Mouse (Mus musculus) ZHBTc4 (cell line): ENCODE measurements around the gene Dtd1.

Experiments
- DNase-seq: peaks from one replicate; pipeline ENCODE4 v3.0.0-alpha.2; 2011; ENCODE audit warnings: low read depth, low spot score

Dtd1 gene

GRCm38 (mm10) chr2:144599831-144600687, at the start of gene Dtd1:
Dtd1 (plus strand) TSS chr2:144599897.
- DNase-seq, result peak; percentile 94

GRCm38 (mm10) chr2:144550529-144550928, 49.2 kb upstream of the Dtd1 start, which contains the start of gene Rbbp9:
Rbbp9 (minus strand) TSS chr2:144550869.
- peak; percentile 85 for DNase-seq

GRCm38 (mm10) chr2:144553905-144554304, 45.8 kb upstream of the Dtd1 start:
- DNase-seq, result no peak

GRCm38 (mm10) chr2:144555286-144555819, 44.3 kb upstream of the Dtd1 start:
- DNase-seq, result peak; percentile 2

- peak; percentile 97 for DNase-seq
Observed at GRCm38 (mm10) chr2:144555820-144556552, 43.7 kb upstream of the Dtd1 start, which contains the start of gene Sec23b. Sec23b (plus strand) TSS chr2:144556229.

- peak; percentile 70 for DNase-seq
Observed at GRCm38 (mm10) chr2:144588723-144589122, 11.0 kb upstream of the Dtd1 start.

GRCm38 (mm10) chr2:144593036-144593435, 6.7 kb upstream of the Dtd1 start:
- DNase-seq, result peak; percentile 69

- peak; percentile 89 for DNase-seq
Observed at GRCm38 (mm10) chr2:144593951-144594651, 5.6 kb upstream of the Dtd1 start, which contains the start of gene Smim26. Smim26 (plus strand) TSS chr2:144594054.

GRCm38 (mm10) chr2:144598006-144598405, 1.7 kb upstream of the Dtd1 start:
- peak; percentile 22 for DNase-seq

GRCm38 (mm10) chr2:144601576-144601975, 1.9 kb downstream of the Dtd1 start:
- DNase-seq, result no peak

- no peak for DNase-seq
Observed at GRCm38 (mm10) chr2:144613956-144614355, 14.3 kb downstream of the Dtd1 start.

GRCm38 (mm10) chr2:144617074-144617874, 17.6 kb downstream of the Dtd1 start:
- no peak for DNase-seq

- DNase-seq, result no peak
Observed at GRCm38 (mm10) chr2:144621491-144621890, 21.8 kb downstream of the Dtd1 start.

- no peak for DNase-seq
Observed at GRCm38 (mm10) chr2:144633551-144633950, 33.9 kb downstream of the Dtd1 start.

GRCm38 (mm10) chr2:144634231-144634630, 34.5 kb downstream of the Dtd1 start:
- no peak for DNase-seq

- DNase-seq, result no peak
Observed at GRCm38 (mm10) chr2:144634729-144635128, 35.0 kb downstream of the Dtd1 start.

GRCm38 (mm10) chr2:144635644-144636320, 36.1 kb downstream of the Dtd1 start:
- DNase-seq, result peak; percentile 74

GRCm38 (mm10) chr2:144637204-144637603, 37.5 kb downstream of the Dtd1 start:
- DNase-seq, result peak; percentile 45

- no peak for DNase-seq
Observed at GRCm38 (mm10) chr2:144637671-144638395, 38.1 kb downstream of the Dtd1 start.
